Mouse (Mus musculus) frontal cortex, postnatal 14 days (tissue): ENCODE results near the gene Lcn11.
"Not testable (repeated sequence)": the region's sequence is repeated elsewhere in the genome, so short reads cannot be mapped to it uniquely, and the experiment has no call there.

Experiments used
- DNase-seq, 2 experiments: peaks; one replicate each; pipeline ENCODE4 v3.0.0; 2022; ENCODE audit warnings: low spot score in 2 of 2

The Lcn11 gene

GRCm38 (mm10) chr2:25776717-25777116 lies at the start of gene Lcn11:
Gene Lcn11, plus strand, starts transcription at chr2:25777017.
- DNase-seq = no peak

GRCm38 (mm10) chr2:25733199-25733930 lies 43.5 kb upstream of the Lcn11 start:
- no peak for DNase-seq

GRCm38 (mm10) chr2:25736709-25737108 lies 40.1 kb upstream of the Lcn11 start, which contains the start of gene Obp2b:
Gene Obp2b, plus strand, starts transcription at chr2:25737009.
- not testable (repeated sequence) for DNase-seq

GRCm38 (mm10) chr2:25741671-25742070 lies 35.1 kb upstream of the Lcn11 start:
- no peak for DNase-seq

GRCm38 (mm10) chr2:25754201-25754600 lies 22.6 kb upstream of the Lcn11 start:
- no peak for DNase-seq

GRCm38 (mm10) chr2:25758064-25758625 lies 18.7 kb upstream of the Lcn11 start:
- DNase-seq = no peak

GRCm38 (mm10) chr2:25765269-25765668 lies 11.5 kb upstream of the Lcn11 start, which contains the start of gene Lcn3:
Gene Lcn3, plus strand, starts transcription at chr2:25765569.
- DNase-seq = no peak

- DNase-seq = no peak
These were observed 9.1 kb upstream of the Lcn11 start for GRCm38 (mm10) chr2:25767764-25768163.

GRCm38 (mm10) chr2:25773507-25773906 lies 3.3 kb upstream of the Lcn11 start:
- DNase-seq = no peak

GRCm38 (mm10) chr2:25774640-25775039 lies 2.2 kb upstream of the Lcn11 start:
- no peak for DNase-seq

- no peak for DNase-seq
These were observed 826 bp upstream of the Lcn11 start for GRCm38 (mm10) chr2:25775991-25776390.

GRCm38 (mm10) chr2:25779076-25779475 lies 2.3 kb downstream of the Lcn11 start:
- no peak for DNase-seq

- DNase-seq = no peak
These were observed 4.1 kb downstream of the Lcn11 start for GRCm38 (mm10) chr2:25780921-25781320.

- DNase-seq = no peak
These were observed 5.1 kb downstream of the Lcn11 start, which contains the start of gene Gm13539 for GRCm38 (mm10) chr2:25781957-25782356. Gene Gm13539, plus strand, starts transcription at chr2:25782257.

GRCm38 (mm10) chr2:25785573-25786322 lies 8.9 kb downstream of the Lcn11 start:
- no peak for DNase-seq

GRCm38 (mm10) chr2:25789092-25789491 lies 12.3 kb downstream of the Lcn11 start:
- no peak for DNase-seq

- DNase-seq = no peak
These were observed 20.8 kb downstream of the Lcn11 start for GRCm38 (mm10) chr2:25797635-25798034.

- DNase-seq = no peak
These were observed 21.2 kb downstream of the Lcn11 start for GRCm38 (mm10) chr2:25798065-25798464.

- no peak for DNase-seq
These were observed 34.9 kb downstream of the Lcn11 start for GRCm38 (mm10) chr2:25811711-25812110.

GRCm38 (mm10) chr2:25813364-25813763 lies 36.5 kb downstream of the Lcn11 start:
- DNase-seq = no peak

- DNase-seq = not testable (repeated sequence)
These were observed 38.9 kb downstream of the Lcn11 start, which contains the start of gene Glt6d1 for GRCm38 (mm10) chr2:25815748-25816147. Gene Glt6d1, minus strand, starts transcription at chr2:25815848.

GRCm38 (mm10) chr2:25822806-25823205 lies 46.0 kb downstream of the Lcn11 start, which contains the start of gene Lcn9:
Gene Lcn9, plus strand, starts transcription at chr2:25823153.
- DNase-seq = no peak
